Mouse (Mus musculus): ENCODE results near the gene Gm11541. TPM values are rescaled to one million over a fixed set of nuclear protein-coding genes. Genes with fewer than 3 reads are reported as not detected.

Gene Gm11541
- total and polyA plus RNA-seq, 3 experiments, result 0.17 TPM; not detected in 2

- TF ChIP-seq ELF1 (IDR thresholded peaks at IDR 0.05; ENCODE audit: low read depth, low read length) (no peak), CHD1 (IDR thresholded peaks at IDR 0.05; ENCODE audit: low read depth, low read length) (no peak), PAX5 (IDR thresholded peaks at IDR 0.05; ENCODE audit: low read length) (no peak), RCOR1 (conservative IDR thresholded peaks at IDR 0.05; ENCODE audit: low read depth, low read length) (no peak), SMC3 (IDR thresholded peaks at IDR 0.05; ENCODE audit: low read depth, low read length) (peak; percentile 49), ZMIZ1 (IDR thresholded peaks at IDR 0.05; ENCODE audit: low read depth, low read length) (no peak), MEF2A (IDR thresholded peaks at IDR 0.05; ENCODE audit: borderline replicate concordance, low read depth, low read length) (no peak), RAD21 (IDR thresholded peaks at IDR 0.05; ENCODE audit: low read depth, low read length) (peak; percentile 19), TCF12 (IDR thresholded peaks at IDR 0.05; ENCODE audit: low read depth, low read length) (no peak), CTCF (conservative IDR thresholded peaks at IDR 0.05 in 1 of 2, IDR thresholded peaks at IDR 0.05 in 1 of 2; ENCODE audit: low read depth in 2 of 2, low read length in 2 of 2) (peak in 1 of 2 experiments; percentile 59; a peak in 2 of 4 replicates), NELFE (IDR thresholded peaks at IDR 0.05; ENCODE audit: low read depth, low read length) (no peak), CHD2 (IDR thresholded peaks at IDR 0.05; ENCODE audit: low read length) (no peak), GABPA (IDR thresholded peaks at IDR 0.05; ENCODE audit: insufficient replicate concordance, low read depth, low read length) (no peak), BHLHE40 (IDR thresholded peaks at IDR 0.05; ENCODE audit: low read depth, low read length) (no peak), SIN3A (IDR thresholded peaks at IDR 0.05; ENCODE audit: low read length) (no peak), JUND (conservative IDR thresholded peaks at IDR 0.05; ENCODE audit: low read depth, low read length) (no peak), ZNF384 (IDR thresholded peaks at IDR 0.05; ENCODE audit: low read depth, low read length) (no peak), UBTF (IDR thresholded peaks at IDR 0.05; ENCODE audit: low read depth, low read length) (no peak)
- DNase-seq (ENCODE audit: extremely low read depth), result peak; percentile 49
- peaks cover 3 to 18% of the 10 kb centered on the region in 2 experiments; a peak in 3 of 4 replicates for H3K4me1 ChIP-seq (ENCODE audit: control insufficient read depth in 1 of 2, insufficient read depth in 2 of 2)
- H3K4me3 ChIP-seq (replicated peaks in 1 of 3; ENCODE audit: low read depth in 2 of 3, low read length in 2 of 3, poor library complexity in 1 of 3), result no peak overlapping the region
- no peak overlapping the region for H3K4me2 ChIP-seq (ENCODE audit: insufficient read depth, low read depth, poor library complexity, severe bottlenecking)
- no peaks in the 10 kb centered on the region for H3K36me3 ChIP-seq (replicated peaks in 1 of 2; ENCODE audit: control insufficient read depth in 1 of 2, insufficient read depth in 1 of 2, low read length in 1 of 2)
- no peak overlapping the region for H3K9ac ChIP-seq (ENCODE audit: insufficient read depth, low read depth)
- dilution Hi-C loops (cut with MboI; ENCODE audit: extremely low pct_ligation_motif_present, extremely low pct_unique_long_range_greater_than_20kb, low sequenced_read_pairs) (no loop called here), in situ Hi-C loops (cut with MboI; ENCODE audit: low pct_ligation_motif_present, low pct_unique_long_range_greater_than_20kb, low sequenced_read_pairs) (no loop called here)
- peaks cover 7% of the 10 kb centered on the region for H3K9me3 ChIP-seq (replicated peaks; ENCODE audit: low read length)
- no peaks in the 10 kb centered on the region for H3K79me2 ChIP-seq (replicated peaks; ENCODE audit: control insufficient read depth, extremely low read depth, insufficient read depth, poor library complexity, severe bottlenecking)
- H3K27me3 ChIP-seq (replicated peaks), result peaks cover under 1% of the 10 kb centered on the region
- no peak overlapping the region for H3K27ac ChIP-seq (ENCODE audit: insufficient read depth, low read depth)
These were observed 279 bp downstream of the Gm11541 start for GRCm38 (mm10) chr11:94704020-94704419.

DNA sequence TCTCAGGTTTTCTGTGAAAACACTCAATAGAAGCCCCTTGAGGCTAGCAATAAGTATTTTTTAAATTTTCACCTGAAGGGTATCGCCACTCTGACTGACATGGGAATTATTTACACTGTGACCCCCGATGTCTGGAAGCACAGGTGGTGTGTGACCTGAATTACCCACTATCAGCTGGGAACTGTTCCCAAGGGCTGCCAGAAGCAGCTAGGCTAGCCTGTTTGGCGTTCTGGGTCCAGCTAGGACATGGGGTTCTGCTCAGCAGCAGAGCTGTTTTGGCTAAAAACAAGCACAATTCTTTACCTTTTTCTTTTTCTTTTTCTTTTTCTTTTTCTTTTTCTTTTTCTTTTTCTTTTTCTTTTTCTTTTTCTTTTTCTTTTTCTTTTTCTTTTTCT is 2.1 kb downstream of the Gm11541 start:
- H3K4me1 ChIP-seq (ENCODE audit: control insufficient read depth in 1 of 2, insufficient read depth in 2 of 2), result peaks cover 9 to 28% of the 10 kb centered on the region in 2 experiments
- H3K27me3 ChIP-seq (replicated peaks), result no peaks in the 10 kb centered on the region
- dilution Hi-C loops (cut with MboI; ENCODE audit: extremely low pct_ligation_motif_present, extremely low pct_unique_long_range_greater_than_20kb, low sequenced_read_pairs) (no loop called here), in situ Hi-C loops (cut with MboI; ENCODE audit: low pct_ligation_motif_present, low pct_unique_long_range_greater_than_20kb, low sequenced_read_pairs) (no loop called here)
- peaks cover 7% of the 10 kb centered on the region for H3K9me3 ChIP-seq (replicated peaks; ENCODE audit: low read length)
- H3K36me3 ChIP-seq (replicated peaks in 1 of 2; ENCODE audit: control insufficient read depth in 1 of 2, insufficient read depth in 1 of 2, low read length in 1 of 2), result no peaks in the 10 kb centered on the region
- DNase-seq (ENCODE audit: extremely low read depth), result no peak
- no peaks in the 10 kb centered on the region for H3K79me2 ChIP-seq (replicated peaks; ENCODE audit: control insufficient read depth, extremely low read depth, insufficient read depth, poor library complexity, severe bottlenecking)
- TF ChIP-seq NRF1 (IDR thresholded peaks at IDR 0.05; ENCODE audit: low read depth, low read length) (no peak), CHD1 (IDR thresholded peaks at IDR 0.05; ENCODE audit: low read depth, low read length) (no peak), MEF2A (IDR thresholded peaks at IDR 0.05; ENCODE audit: borderline replicate concordance, low read depth, low read length) (no peak), JUND (conservative IDR thresholded peaks at IDR 0.05; ENCODE audit: low read depth, low read length) (no peak), TBP (conservative IDR thresholded peaks at IDR 0.05; ENCODE audit: low read depth, low read length) (no peak), ELF1 (IDR thresholded peaks at IDR 0.05; ENCODE audit: low read depth, low read length) (no peak), MYC (IDR thresholded peaks at IDR 0.05; ENCODE audit: low read depth, low read length) (no peak), UBTF (IDR thresholded peaks at IDR 0.05; ENCODE audit: low read depth, low read length) (no peak), ZMIZ1 (IDR thresholded peaks at IDR 0.05; ENCODE audit: low read depth, low read length) (no peak), ZKSCAN1 (IDR thresholded peaks at IDR 0.05; ENCODE audit: borderline replicate concordance, low read depth, low read length) (no peak), MAX (IDR thresholded peaks at IDR 0.05; ENCODE audit: low read length) (no peak), KAT2A (IDR thresholded peaks at IDR 0.05; ENCODE audit: insufficient replicate concordance, low read length) (no peak), ETS1 (conservative IDR thresholded peaks at IDR 0.05; ENCODE audit: low read depth, low read length) (no peak), JUN (IDR thresholded peaks at IDR 0.05; ENCODE audit: insufficient read depth, low read depth, low read length) (no peak), RAD21 (IDR thresholded peaks at IDR 0.05; ENCODE audit: low read depth, low read length) (no peak), POLR2A (IDR thresholded peaks at IDR 0.05; ENCODE audit: low read depth, low read length) (no peak), MAZ (IDR thresholded peaks at IDR 0.05; ENCODE audit: low read depth, low read length) (no peak)
- H3K27ac ChIP-seq (ENCODE audit: insufficient read depth, low read depth), result no peak overlapping the region
- H3K4me2 ChIP-seq (ENCODE audit: insufficient read depth, low read depth, poor library complexity, severe bottlenecking), result no peak overlapping the region
- H3K4me3 ChIP-seq (replicated peaks in 1 of 3; ENCODE audit: low read depth in 2 of 3, low read length in 2 of 3, poor library complexity in 1 of 3), result no peak overlapping the region
- no peak overlapping the region for H3K9ac ChIP-seq (ENCODE audit: insufficient read depth, low read depth)

All from CH12.LX (cell line).